Comparison of ENCODE assay signal across 8 mouse cellular contexts in the genomic region with DNA sequence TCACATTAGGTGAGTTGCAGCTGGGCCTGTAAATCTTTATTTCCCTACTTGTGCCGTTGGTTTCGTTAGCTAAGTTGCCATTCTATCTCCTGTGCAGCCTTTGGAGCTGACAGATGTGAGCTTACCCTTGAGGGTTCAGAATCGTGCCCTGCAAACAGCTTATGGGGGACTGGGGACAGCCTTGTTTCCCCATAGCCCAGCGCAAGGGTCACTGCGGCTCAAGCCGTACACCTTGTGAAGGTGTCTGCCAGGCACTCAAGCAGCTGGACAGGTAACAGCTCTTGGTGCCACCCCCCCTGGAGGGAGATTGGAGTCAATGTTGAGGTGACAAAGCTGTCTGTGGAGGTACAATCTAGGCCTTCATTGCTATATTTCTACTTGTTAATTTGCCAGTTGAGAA. TPM values are rescaled to one million over a fixed set of nuclear protein-coding genes. Genes with fewer than 3 reads are reported as not detected.
DNase-seq lines count a peak whose midpoint lies in the region; ATAC-seq lines count a peak whose summit lies in the region.

No protein-coding gene starts in this region.

- 22% methylated on average over 6 of the region's 6 CpGs for WGBS in kidney, embryonic 16.5 days
- WGBS in embryonic facial prominence, embryonic 14.5 days: 30% methylated on average over 6 of the region's 6 CpGs
- WGBS in limb, embryonic 10.5 days: 34% methylated on average over 6 of the region's 6 CpGs
- WGBS in neural tube, embryonic 14.5 days: 33% methylated on average over 6 of the region's 6 CpGs

- H3K4me2 ChIP-seq in kidney, embryonic 16.5 days (replicated peaks; ENCODE audit: low read depth, low read length): peak overlapping the region; percentile 95
- H3K4me2 ChIP-seq in embryonic facial prominence, embryonic 14.5 days (ENCODE audit: low read depth, low read length): peak overlapping the region; percentile 83
- H3K4me2 ChIP-seq in neural tube, embryonic 14.5 days (ENCODE audit: low read depth, low read length): peak overlapping the region; percentile 96

- H3K9me3 ChIP-seq in kidney, embryonic 16.5 days (ENCODE audit: low read length): no peaks in the 10 kb centered on the region
- H3K9me3 ChIP-seq in embryonic facial prominence, embryonic 14.5 days (ENCODE audit: control insufficient read depth, low read length): no peaks in the 10 kb centered on the region
- no peaks in the 10 kb centered on the region for H3K9me3 ChIP-seq in limb, embryonic 10.5 days (replicated peaks)
- no peaks in the 10 kb centered on the region for H3K9me3 ChIP-seq in neural tube, embryonic 14.5 days (ENCODE audit: control insufficient read depth, low read length)

- peaks cover 21% of the 10 kb centered on the region for H3K4me1 ChIP-seq in kidney, embryonic 16.5 days (ENCODE audit: insufficient read depth, low read length)
- H3K4me1 ChIP-seq in embryonic facial prominence, embryonic 14.5 days (ENCODE audit: control insufficient read depth, insufficient read depth, low read length): peaks cover 4% of the 10 kb centered on the region; the same call in 1 of the 2 replicates
- peaks cover 11% of the 10 kb centered on the region for H3K4me1 ChIP-seq in limb, embryonic 10.5 days
- peaks cover 20% of the 10 kb centered on the region for H3K4me1 ChIP-seq in neural tube, embryonic 14.5 days (ENCODE audit: control insufficient read depth, insufficient read depth, low read length)

- H3K36me3 ChIP-seq in kidney, embryonic 16.5 days (ENCODE audit: insufficient read depth, low read length): peaks cover 39% of the 10 kb centered on the region
- peaks cover 49% of the 10 kb centered on the region for H3K36me3 ChIP-seq in embryonic facial prominence, embryonic 14.5 days (ENCODE audit: control insufficient read depth, insufficient read depth, low read length)
- peaks cover 51% of the 10 kb centered on the region for H3K36me3 ChIP-seq in limb, embryonic 10.5 days
- H3K36me3 ChIP-seq in neural tube, embryonic 14.5 days (ENCODE audit: control insufficient read depth, insufficient read depth, low read length): peaks cover 24% of the 10 kb centered on the region

- H3K9ac ChIP-seq in kidney, embryonic 16.5 days (replicated peaks; ENCODE audit: low read length): peak overlapping the region; percentile 96
- peak overlapping the region; percentile 92 for H3K9ac ChIP-seq in embryonic facial prominence, embryonic 14.5 days (ENCODE audit: low read depth, low read length)
- H3K9ac ChIP-seq in neural tube, embryonic 14.5 days (replicated peaks; ENCODE audit: low read depth, low read length): peak overlapping the region; percentile 75

- no peak for ATAC-seq in kidney, embryonic 16.5 days (ENCODE audit: low FRiP score, low TSS enrichment)
- no peak for ATAC-seq in embryonic facial prominence, embryonic 14.5 days (ENCODE audit: low read depth)
- ATAC-seq in neural tube, embryonic 14.5 days (ENCODE audit: low read depth): no peak

- peak overlapping the region; percentile 24; the same call in 1 of the 2 replicates for H3K27ac ChIP-seq in kidney, embryonic 16.5 days (ENCODE audit: low read length)
- no peak overlapping the region for H3K27ac ChIP-seq in embryonic facial prominence, embryonic 14.5 days (replicated peaks; ENCODE audit: low read depth, low read length)
- H3K27ac ChIP-seq in limb, embryonic 10.5 days: peak overlapping the region; percentile 95; the same call in 1 of the 2 replicates
- no peak overlapping the region for H3K27ac ChIP-seq in neural tube, embryonic 14.5 days (ENCODE audit: low read depth, low read length)

- no peaks in the 10 kb centered on the region for H3K27me3 ChIP-seq in kidney, embryonic 16.5 days (ENCODE audit: insufficient read depth, low read length)
- no peaks in the 10 kb centered on the region for H3K27me3 ChIP-seq in embryonic facial prominence, embryonic 14.5 days (replicated peaks; ENCODE audit: control insufficient read depth, insufficient read depth, low read length)
- no peaks in the 10 kb centered on the region for H3K27me3 ChIP-seq in limb, embryonic 10.5 days (ENCODE audit: low read depth, poor library complexity, severe bottlenecking)
- H3K27me3 ChIP-seq in neural tube, embryonic 14.5 days (ENCODE audit: control insufficient read depth, insufficient read depth, low read length): no peaks in the 10 kb centered on the region

- no peak for DNase-seq in kidney, adult 11 months
- DNase-seq in embryonic facial prominence, embryonic 14.5 days (ENCODE audit: low spot score): no peak
- no peak for DNase-seq in limb, embryonic 10.5 days (ENCODE audit: low spot score)
- no peak for DNase-seq in spleen, adult 12 weeks (ENCODE audit: low spot score)
- no peak for DNase-seq in B cell, adult 2 months
- no peak for DNase-seq in embryo, embryonic 11 days

- peak overlapping the region; percentile 89 for H3K4me3 ChIP-seq in kidney, embryonic 16.5 days (ENCODE audit: low read length)
- H3K4me3 ChIP-seq in embryonic facial prominence, embryonic 14.5 days (ENCODE audit: low read depth, low read length): peak overlapping the region; percentile 85
- H3K4me3 ChIP-seq in limb, embryonic 10.5 days: peak overlapping the region; percentile 85
- peak overlapping the region; percentile 69 for H3K4me3 ChIP-seq in neural tube, embryonic 14.5 days (ENCODE audit: low read depth, low read length)

RNA-seq across cellular contexts. Expression of a gene that starts 2.1 kb away (rescaled TPM):
- 1,357 and 1,383 TPM in 2 replicates for polyA plus RNA-seq in kidney, embryonic 16.5 days (2015; fragmentation: Nextera tagmentation; extraction: Ambion mirVana)
- polyA plus RNA-seq in embryonic facial prominence, embryonic 14.5 days (2014; fragmentation: Nextera tagmentation; extraction: Ambion mirVana): 1,544 and 1,554 TPM in 2 replicates
- 1,366 and 1,587 TPM in 2 replicates for polyA plus RNA-seq in limb, embryonic 10.5 days (2016; fragmentation: Nextera tagmentation; extraction: Ambion mirVana)
- 703 and 810 TPM in 2 replicates for polyA plus RNA-seq in neural tube, embryonic 14.5 days (2014; fragmentation: Nextera tagmentation; extraction: Ambion mirVana)

RNA-seq across cellular contexts. Expression of a gene that starts 12.6 kb away (rescaled TPM):
- 70.5 and 73.9 TPM in 2 replicates for polyA plus RNA-seq in kidney, embryonic 16.5 days (2015; fragmentation: Nextera tagmentation; extraction: Ambion mirVana)
- polyA plus RNA-seq in embryonic facial prominence, embryonic 14.5 days (2014; fragmentation: Nextera tagmentation; extraction: Ambion mirVana): 44.5 and 45.6 TPM in 2 replicates
- 39.0 and 46.5 TPM in 2 replicates for polyA plus RNA-seq in limb, embryonic 10.5 days (2016; fragmentation: Nextera tagmentation; extraction: Ambion mirVana)
- 74.9 and 76.4 TPM in 2 replicates for polyA plus RNA-seq in neural tube, embryonic 14.5 days (2014; fragmentation: Nextera tagmentation; extraction: Ambion mirVana)

RNA-seq across cellular contexts. Expression of a gene that starts 13.2 kb away (rescaled TPM):
- polyA plus RNA-seq in kidney, embryonic 16.5 days (2015; fragmentation: Nextera tagmentation; extraction: Ambion mirVana): 286 and 341 TPM in 2 replicates
- 244 and 268 TPM in 2 replicates for polyA plus RNA-seq in embryonic facial prominence, embryonic 14.5 days (2014; fragmentation: Nextera tagmentation; extraction: Ambion mirVana)
- 328 and 357 TPM in 2 replicates for polyA plus RNA-seq in limb, embryonic 10.5 days (2016; fragmentation: Nextera tagmentation; extraction: Ambion mirVana)
- polyA plus RNA-seq in neural tube, embryonic 14.5 days (2014; fragmentation: Nextera tagmentation; extraction: Ambion mirVana): 255 and 265 TPM in 2 replicates

RNA-seq across cellular contexts. Expression of a gene that starts 14.3 kb away (rescaled TPM):
- 0.85 and 0.98 TPM in 2 replicates for polyA plus RNA-seq in kidney, embryonic 16.5 days (2015; fragmentation: Nextera tagmentation; extraction: Ambion mirVana)
- polyA plus RNA-seq in embryonic facial prominence, embryonic 14.5 days (2014; fragmentation: Nextera tagmentation; extraction: Ambion mirVana): 0.92 and 0.97 TPM in 2 replicates
- 0.08 and 0.13 TPM in 2 replicates for polyA plus RNA-seq in limb, embryonic 10.5 days (2016; fragmentation: Nextera tagmentation; extraction: Ambion mirVana)
- 0.12 and 0.35 TPM in 2 replicates for polyA plus RNA-seq in neural tube, embryonic 14.5 days (2014; fragmentation: Nextera tagmentation; extraction: Ambion mirVana)

RNA-seq across cellular contexts. Expression of a gene that starts 28.6 kb away (rescaled TPM):
- polyA plus RNA-seq in kidney, embryonic 16.5 days (2015; fragmentation: Nextera tagmentation; extraction: Ambion mirVana): 25.3 and 29.1 TPM in 2 replicates
- polyA plus RNA-seq in embryonic facial prominence, embryonic 14.5 days (2014; fragmentation: Nextera tagmentation; extraction: Ambion mirVana): 6.1 and 7.6 TPM in 2 replicates
- 4.2 and 5.0 TPM in 2 replicates for polyA plus RNA-seq in limb, embryonic 10.5 days (2016; fragmentation: Nextera tagmentation; extraction: Ambion mirVana)
- 4.1 and 6.2 TPM in 2 replicates for polyA plus RNA-seq in neural tube, embryonic 14.5 days (2014; fragmentation: Nextera tagmentation; extraction: Ambion mirVana)

Comparison
In these comparisons a context has a peak if more than half of its experiments do, and no peak if none do; other contexts are left out.
1. H3K27ac ChIP-seq: peak in kidney, embryonic 16.5 days (single experiment) and limb, embryonic 10.5 days (single experiment); none in embryonic facial prominence, embryonic 14.5 days (single experiment) and neural tube, embryonic 14.5 days (single experiment).
2. Peak in every context shown above with its lines, with median percentiles within 50 percentile points of each other: H3K4me2 ChIP-seq, H3K4me3 ChIP-seq and H3K9ac ChIP-seq.